Mouse (Mus musculus): ENCODE measurements at regions not wholly inside any gene's neighbourhood (a gene's known extent, or its start where the extent isn't known, plus 50 kb on each side); places are given as distances from the start of the nearest gene placed in this dataset.

DNA sequence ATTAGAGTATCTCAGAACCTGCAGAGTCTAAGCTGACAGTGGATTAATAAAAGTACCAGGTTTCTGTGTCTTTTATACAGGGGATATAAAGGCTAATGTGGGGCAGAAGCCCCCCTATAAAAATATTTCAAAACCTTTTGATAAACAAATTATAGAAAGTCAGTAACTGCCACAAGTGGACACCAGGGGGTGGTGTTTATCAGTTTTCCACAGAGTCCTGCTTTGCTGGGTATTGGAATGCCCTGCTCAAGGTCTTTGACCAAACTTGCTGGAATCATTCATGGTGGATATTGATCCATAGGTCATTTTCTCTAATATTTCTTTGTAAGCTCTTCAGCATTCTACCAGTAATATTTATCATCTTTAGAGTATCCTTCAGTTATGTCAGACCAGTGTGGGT, 51.4 kb downstream of the Scgb1b24 start:
- H3K27me3 ChIP-seq, result no peaks in the 10 kb centered on the region
- ATAC-seq (ENCODE audit: insufficient number of reproducible peaks, insufficient read depth, low FRiP score, low TSS enrichment, low read depth), result no peak
- H3K9me3 ChIP-seq, result peaks cover 68% of the 10 kb centered on the region
- H3K4me1 ChIP-seq (replicated peaks), result no peaks in the 10 kb centered on the region
- H3K36me3 ChIP-seq, result no peaks in the 10 kb centered on the region
- H3K9ac ChIP-seq (replicated peaks), result no peak overlapping the region
- H3K27ac ChIP-seq, result no peak overlapping the region
- no peak overlapping the region for H3K4me2 ChIP-seq
- H3K4me3 ChIP-seq (replicated peaks), result no peak overlapping the region

All from limb, embryonic 12.5 days (tissue).